Mouse (Mus musculus): ENCODE results near the gene Cblb.

DNA sequence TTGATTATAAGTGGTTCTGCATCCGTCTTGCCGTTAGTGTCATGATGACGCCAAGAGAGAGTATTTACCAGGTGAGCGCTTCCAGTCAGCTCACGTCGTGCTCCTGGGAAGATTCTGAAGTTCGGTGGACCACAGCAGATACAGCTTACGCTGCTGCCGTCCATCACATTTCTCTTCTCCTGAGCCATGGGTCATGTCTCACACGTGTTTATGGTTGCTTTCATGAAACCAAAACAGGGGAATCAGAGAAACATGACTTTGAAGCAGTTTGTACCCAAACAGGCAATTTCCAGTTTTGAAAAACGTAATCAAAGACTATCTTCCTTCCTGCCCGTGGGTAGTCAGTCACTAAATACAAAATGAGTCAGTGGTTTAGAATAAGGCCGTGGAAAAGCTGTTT, 112.1 kb downstream of the Cblb start:
- TF ChIP-seq CTCF (IDR thresholded peaks at IDR 0.05) (no peak), EP300 (IDR thresholded peaks at IDR 0.05) (no peak)
